Mouse (Mus musculus): Measurements from ENCODE around the gene Skil. TPM values are rescaled to one million over a fixed set of nuclear protein-coding genes. Genes with fewer than 3 reads are reported as not detected.

Gene Skil
- polyA plus RNA-seq, 2 experiments = 13.7 to 20.6 TPM

GRCm38 (mm10) chr3:31095179-31095490 is 277 bp downstream of the Skil start:
- 0% methylated on average over 1 of the region's 39 CpGs for WGBS
- H3K4me1 ChIP-seq (ENCODE audit: control insufficient read depth, insufficient read depth, low read length) = peaks cover 23% of the 10 kb centered on the region
- H3K9me3 ChIP-seq (ENCODE audit: control insufficient read depth, low read length) = no peaks in the 10 kb centered on the region
- H3K4me3 ChIP-seq (replicated peaks; ENCODE audit: low read length) = peak overlapping the region; percentile 93
- TF ChIP-seq POLR2A (IDR thresholded peaks at IDR 0.05; ENCODE audit: borderline replicate concordance, extremely low read depth, insufficient read depth, insufficient read length) = no peak
- H3K4me2 ChIP-seq (replicated peaks; ENCODE audit: low read depth, low read length, severe bottlenecking) = peak overlapping the region; percentile 80
- H3K27ac ChIP-seq (replicated peaks; ENCODE audit: low read depth, low read length) = peak overlapping the region; percentile 98
- H3K9ac ChIP-seq (ENCODE audit: low read depth, low read length, severe bottlenecking) = peak overlapping the region; percentile 90
- H3K36me3 ChIP-seq (ENCODE audit: control insufficient read depth, insufficient read depth, low read length) = peaks cover 3% of the 10 kb centered on the region; the same call in 1 of the 2 replicates
- no peak for DNase-seq (ENCODE audit: low spot score)
- no peaks in the 10 kb centered on the region for H3K27me3 ChIP-seq (ENCODE audit: control insufficient read depth, insufficient read depth, low read length)
- peak; percentile 2; the same call in 1 of the 2 replicates for ATAC-seq (ENCODE audit: low FRiP score, low read depth)

- Histone ChIP-seq H3K4me3 (replicated peaks; ENCODE audit: low read length) (peak overlapping the region; percentile 93), H3K9me3 (ENCODE audit: control insufficient read depth, low read length) (no peaks in the 10 kb centered on the region), H3K27ac (replicated peaks; ENCODE audit: low read depth, low read length) (peak overlapping the region; percentile 98), H3K4me2 (replicated peaks; ENCODE audit: low read depth, low read length, severe bottlenecking) (peak overlapping the region; percentile 80), H3K36me3 (ENCODE audit: control insufficient read depth, insufficient read depth, low read length) (peaks cover 3% of the 10 kb centered on the region; the same call in 1 of the 2 replicates), H3K27me3 (ENCODE audit: control insufficient read depth, insufficient read depth, low read length) (no peaks in the 10 kb centered on the region), H3K4me1 (ENCODE audit: control insufficient read depth, insufficient read depth, low read length) (peaks cover 23% of the 10 kb centered on the region), H3K9ac (ENCODE audit: low read depth, low read length, severe bottlenecking) (peak overlapping the region; percentile 90)
- ATAC-seq (ENCODE audit: low FRiP score, low read depth) (peak; percentile 1; the same call in 1 of the 2 replicates), DNase-seq (ENCODE audit: low spot score) (peak; percentile 28)
- TF ChIP-seq POLR2A (IDR thresholded peaks at IDR 0.05; ENCODE audit: borderline replicate concordance, extremely low read depth, insufficient read depth, insufficient read length) = no peak
- WGBS = under 1% methylated on average over 29 of the region's 33 CpGs
These were observed 765 bp downstream of the Skil start for GRCm38 (mm10) chr3:31095491-31096154.

DNA sequence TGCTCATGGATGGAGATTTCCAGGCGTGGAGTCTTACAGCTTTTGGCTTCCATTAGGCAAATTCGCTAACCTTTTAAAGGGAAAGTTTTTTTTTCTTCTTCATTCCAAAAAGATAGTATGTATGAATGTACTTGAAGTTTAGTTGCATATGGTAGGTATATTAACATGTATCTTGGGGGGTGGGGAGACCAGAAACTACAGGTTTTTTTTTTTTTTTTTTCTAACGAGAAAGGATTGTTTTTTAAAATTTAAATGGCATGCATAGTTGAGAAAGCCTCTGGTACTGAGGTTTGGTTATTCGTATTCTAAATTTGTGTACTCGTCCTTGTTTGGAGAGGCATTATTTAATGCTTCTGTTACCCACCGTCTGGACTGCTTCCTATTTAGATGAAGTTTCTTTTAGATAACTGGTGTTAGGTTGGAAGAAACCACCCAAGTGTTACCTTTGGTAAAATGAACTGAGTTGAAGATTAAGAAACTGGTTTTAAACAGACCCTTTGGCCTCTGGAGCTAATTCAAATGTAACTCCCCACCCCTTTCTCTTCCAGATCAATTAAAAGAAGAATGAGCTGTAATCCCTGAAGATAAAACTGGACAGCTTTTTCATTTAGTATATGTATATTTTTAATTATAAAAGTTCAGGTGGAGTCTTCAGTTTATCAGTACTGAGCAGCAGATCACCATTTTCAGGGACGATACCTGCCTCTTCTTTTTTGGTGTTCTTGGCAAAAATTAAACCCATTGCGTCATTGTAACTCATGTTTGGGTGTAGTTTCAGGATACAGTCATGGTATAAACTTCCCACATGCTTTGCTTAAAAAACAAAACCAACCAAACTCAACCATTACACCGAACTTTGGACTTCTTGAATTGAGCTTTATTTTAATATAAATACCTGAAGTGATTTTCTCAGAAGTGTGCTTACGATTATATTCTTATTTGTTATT is 1.6 kb downstream of the Skil start:
- H3K4me1 ChIP-seq (ENCODE audit: control insufficient read depth, insufficient read depth, low read length) = peaks cover 23% of the 10 kb centered on the region
- H3K27me3 ChIP-seq (ENCODE audit: control insufficient read depth, insufficient read depth, low read length) = no peaks in the 10 kb centered on the region
- ATAC-seq (ENCODE audit: low FRiP score, low read depth) (no peak), DNase-seq (ENCODE audit: low spot score) (no peak)
- peak overlapping the region; percentile 80 for H3K4me2 ChIP-seq (replicated peaks; ENCODE audit: low read depth, low read length, severe bottlenecking)
- no peak for TF ChIP-seq POLR2A (IDR thresholded peaks at IDR 0.05; ENCODE audit: borderline replicate concordance, extremely low read depth, insufficient read depth, insufficient read length)
- peak overlapping the region; percentile 93 for H3K4me3 ChIP-seq (replicated peaks; ENCODE audit: low read length)
- peaks cover 3% of the 10 kb centered on the region; the same call in 1 of the 2 replicates for H3K36me3 ChIP-seq (ENCODE audit: control insufficient read depth, insufficient read depth, low read length)
- 41% methylated on average over 10 of the region's 10 CpGs for WGBS
- peak overlapping the region; percentile 90 for H3K9ac ChIP-seq (ENCODE audit: low read depth, low read length, severe bottlenecking)
- no peaks in the 10 kb centered on the region for H3K9me3 ChIP-seq (ENCODE audit: control insufficient read depth, low read length)
- peak overlapping the region; percentile 98 for H3K27ac ChIP-seq (replicated peaks; ENCODE audit: low read depth, low read length)

DNA sequence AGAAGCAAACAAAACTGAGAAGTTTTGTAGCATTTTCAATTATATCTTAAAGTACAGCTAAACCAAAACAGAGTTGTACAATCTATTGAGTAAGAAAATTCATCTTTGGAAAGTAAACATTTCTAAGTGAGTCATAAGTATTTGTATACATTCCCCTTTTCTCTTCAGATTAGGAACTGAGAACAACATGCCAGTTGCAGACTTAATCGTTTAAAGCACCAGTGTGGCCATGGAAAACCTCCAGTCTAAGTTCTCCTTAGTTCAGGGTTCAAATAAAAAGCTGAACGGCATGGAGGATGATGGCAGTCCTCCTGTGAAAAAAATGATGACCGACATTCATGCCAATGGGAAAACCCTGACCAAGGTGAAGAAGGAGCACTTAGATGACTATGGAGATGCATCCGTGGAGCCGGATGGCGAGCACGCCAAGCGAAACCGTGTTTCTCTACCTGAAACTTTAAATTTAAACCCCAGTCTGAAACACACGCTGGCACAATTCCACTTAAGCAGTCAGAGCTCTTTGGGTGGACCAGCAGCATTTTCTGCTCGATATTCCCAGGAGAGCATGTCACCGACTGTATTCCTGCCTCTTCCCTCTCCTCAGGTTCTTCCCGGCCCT is 2.4 kb downstream of the Skil start:
- Histone ChIP-seq H3K27ac (replicated peaks; ENCODE audit: low read depth, low read length) (no peak overlapping the region), H3K36me3 (ENCODE audit: control insufficient read depth, insufficient read depth, low read length) (peaks cover 3% of the 10 kb centered on the region; the same call in 1 of the 2 replicates), H3K9me3 (ENCODE audit: control insufficient read depth, low read length) (no peaks in the 10 kb centered on the region), H3K9ac (ENCODE audit: low read depth, low read length, severe bottlenecking) (no peak overlapping the region), H3K4me2 (replicated peaks; ENCODE audit: low read depth, low read length, severe bottlenecking) (peak overlapping the region; percentile 35), H3K4me1 (ENCODE audit: control insufficient read depth, insufficient read depth, low read length) (peaks cover 23% of the 10 kb centered on the region), H3K27me3 (ENCODE audit: control insufficient read depth, insufficient read depth, low read length) (no peaks in the 10 kb centered on the region), H3K4me3 (replicated peaks; ENCODE audit: low read length) (0 out of 2 replicates have a peak overlapping the region, but pooled peaks have one; percentile 8)
- ATAC-seq (ENCODE audit: low FRiP score, low read depth) (no peak), DNase-seq (ENCODE audit: low spot score) (no peak)
- 80% methylated on average over 13 of the region's 13 CpGs for WGBS
- TF ChIP-seq POLR2A (IDR thresholded peaks at IDR 0.05; ENCODE audit: borderline replicate concordance, extremely low read depth, insufficient read depth, insufficient read length) = no peak

- Histone ChIP-seq H3K27ac (replicated peaks; ENCODE audit: low read depth, low read length) (no peak overlapping the region), H3K4me1 (ENCODE audit: control insufficient read depth, insufficient read depth, low read length) (peaks cover 23% of the 10 kb centered on the region), H3K9me3 (ENCODE audit: control insufficient read depth, low read length) (no peaks in the 10 kb centered on the region), H3K4me3 (replicated peaks; ENCODE audit: low read length) (0 out of 2 replicates have a peak overlapping the region, but pooled peaks have one; percentile 8), H3K36me3 (ENCODE audit: control insufficient read depth, insufficient read depth, low read length) (peaks cover 3% of the 10 kb centered on the region; the same call in 1 of the 2 replicates), H3K4me2 (replicated peaks; ENCODE audit: low read depth, low read length, severe bottlenecking) (peak overlapping the region; percentile 35), H3K9ac (ENCODE audit: low read depth, low read length, severe bottlenecking) (no peak overlapping the region), H3K27me3 (ENCODE audit: control insufficient read depth, insufficient read depth, low read length) (no peaks in the 10 kb centered on the region)
- TF ChIP-seq POLR2A (IDR thresholded peaks at IDR 0.05; ENCODE audit: borderline replicate concordance, extremely low read depth, insufficient read depth, insufficient read length) = no peak
- ATAC-seq (ENCODE audit: low FRiP score, low read depth) = no peak
- DNase-seq (ENCODE audit: low spot score) = no peak
- WGBS = 55% methylated on average over 11 of the region's 11 CpGs
These were observed 3.1 kb downstream of the Skil start for GRCm38 (mm10) chr3:31097976-31098375.

Data from limb, embryonic 14.5 days (tissue).